Mouse (Mus musculus) hindbrain, postnatal 0 days (tissue): Measurements from ENCODE around the gene Elmod3. TPM values are rescaled to one million over a fixed set of nuclear protein-coding genes. Genes with fewer than 3 reads are reported as not detected.

Experiments
- ATAC-seq: fragments of 200-750 bp; cut with Nextera tagmentation; 2 replicates; pipeline ENCODE4 v1.8.0; 2017; ENCODE audit warnings: mild to moderate bottlenecking, moderate TSS enrichment, moderate library complexity
- DNase-seq: peaks from one replicate; pipeline ENCODE4 v3.0.0-alpha.2; 2015; ENCODE audit warnings: low spot score
- H3K27ac ChIP-seq: fragments of 300-500 bp; sonication (generic); 2 replicates; pipeline ENCODE4 v1.5.1; 2014; ENCODE audit warnings: mild to moderate bottlenecking
- H3K27me3 ChIP-seq: fragments of 300-500 bp; sonication (generic); 2 replicates; pipeline ENCODE4 v1.6.1; 2014; ENCODE audit warnings: low read length, mixed read lengths; ENCODE audit not compliant: insufficient read depth
- H3K36me3 ChIP-seq: fragments of 300-500 bp; sonication (generic); 2 replicates; pipeline ENCODE4 v1.6.1; 2014; ENCODE audit warnings: low read length, mixed read lengths; ENCODE audit not compliant: insufficient read depth
- H3K4me1 ChIP-seq: fragments of 300-500 bp; sonication (generic); 2 replicates; pipeline ENCODE4 v1.6.1; 2014; ENCODE audit warnings: antibody characterized with exemption, low read length, mixed read lengths; ENCODE audit not compliant: insufficient read depth
- H3K4me2 ChIP-seq: fragments of 300-500 bp; sonication (generic); 2 replicates; pipeline ENCODE4 v1.6.1; 2014; ENCODE audit warnings: low read depth, mild to moderate bottlenecking, low read length, moderate library complexity, mixed read lengths
- H3K4me3 ChIP-seq: fragments of 300-500 bp; sonication (generic); 2 replicates; pipeline ENCODE4 v1.5.1; 2014; ENCODE audit warnings: low read length
- H3K9ac ChIP-seq: fragments of 300-500 bp; sonication (generic); replicated peaks from 2 replicates; pipeline ENCODE4 v1.6.1; 2014; ENCODE audit warnings: mild to moderate bottlenecking, low read length, moderate library complexity, mixed read lengths
- H3K9me3 ChIP-seq: fragments of 300-500 bp; sonication (generic); 2 replicates; pipeline ENCODE4 v1.6.1; 2016; ENCODE audit warnings: low read length, mixed read lengths
- CTCF ChIP-seq: IDR thresholded peaks from 2 replicates; pipeline ENCODE4 v1.5.1; 2016; ENCODE audit warnings: antibody characterized with exemption, control low read depth, low read depth
- WGBS: fragments of 180-500 bp; shearing (Covaris S2); extraction: QIAGEN DNeasy Blood & Tissue Kit; methylation state at CpG from one replicate; pipeline ENCODE4 v1.1.7; 2014; 5-methylcytosine and 5-hydroxymethylcytosine counted together
- polyA plus RNA-seq: library from polyadenylated mRNA; unstranded; fragments of >200 nt; fragmentation: Nextera tagmentation; extraction: Ambion mirVana; gene quantifications from 2 replicates; pipeline ENCODE4 v1.2.1, GENCODE M21; 2015
- total RNA-seq: library from RNA; depleted of rRNA; stranded (reverse); fragments of >200 nt; gene quantifications from 2 replicates; pipeline ENCODE4 v1.2.3, GENCODE M21; 2014

Gene Elmod3
- total and polyA plus RNA-seq, 2 experiments from 2014 or later = 16.2 to 23.8 TPM

DNA sequence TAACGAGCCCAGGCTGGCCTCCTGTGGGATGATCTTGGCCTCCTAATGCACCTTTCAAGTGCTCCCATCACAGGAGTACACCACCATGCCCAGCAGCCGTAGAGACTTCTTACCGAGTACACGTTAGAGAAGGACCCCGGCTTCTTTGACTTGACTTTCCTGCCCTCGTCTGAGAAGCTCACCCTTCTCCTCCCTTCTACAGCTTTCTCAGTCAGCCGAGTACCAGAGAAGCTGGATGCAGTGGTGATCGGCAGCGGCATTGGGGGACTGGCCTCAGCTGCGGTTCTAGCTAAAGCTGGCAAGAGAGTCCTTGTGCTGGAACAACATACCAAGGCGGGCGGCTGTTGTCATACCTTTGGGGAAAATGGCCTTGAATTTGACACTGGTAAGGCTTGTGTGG is 2.6 kb upstream of the Elmod3 start:
- no peak overlapping the region for H3K27ac ChIP-seq
- 87% methylated on average over 12 of the region's 12 CpGs for WGBS
- TF ChIP-seq CTCF = no peak

DNA sequence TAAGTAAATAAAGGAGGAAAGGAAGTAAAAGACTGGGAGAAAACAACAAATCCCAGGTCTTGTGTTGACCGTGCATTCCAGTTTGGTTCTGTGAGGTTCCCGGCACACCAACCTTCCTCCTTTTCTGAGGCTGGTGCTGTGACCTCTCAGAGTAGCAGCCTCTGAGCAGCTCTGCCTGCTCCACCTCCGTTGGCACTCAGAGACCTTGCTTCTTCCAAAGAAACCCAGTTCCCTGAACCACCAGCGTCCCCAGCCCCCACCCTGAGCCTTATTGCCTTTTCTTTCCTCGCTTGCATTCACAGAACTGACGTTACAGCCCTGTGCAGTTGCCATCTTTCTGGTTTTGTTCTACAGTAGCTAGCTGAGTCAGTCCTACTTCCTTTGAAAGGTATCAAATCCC is 2.0 kb upstream of the Elmod3 start:
- no peak for TF ChIP-seq CTCF
- H3K4me1 ChIP-seq = 0 out of 2 replicates have a peak, but pooled peaks cover 15% of the 10 kb centered on the region
- H3K9ac ChIP-seq = no peak overlapping the region
- no peaks in the 10 kb centered on the region for H3K27me3 ChIP-seq
- H3K27ac ChIP-seq = no peak overlapping the region
- no peaks in the 10 kb centered on the region for H3K9me3 ChIP-seq
- H3K36me3 ChIP-seq = no peaks in the 10 kb centered on the region
- DNase-seq = no peak
- no peak for ATAC-seq
- 74% methylated on average over 6 of the region's 6 CpGs for WGBS
- H3K4me3 ChIP-seq = no peak overlapping the region
- no peak overlapping the region for H3K4me2 ChIP-seq

More for the DNA sequence above, 2.6 kb upstream of the Elmod3 start:
- no peak for DNase-seq
- Histone ChIP-seq H3K9me3 (no peaks in the 10 kb centered on the region), H3K27me3 (no peaks in the 10 kb centered on the region), H3K36me3 (peaks cover 3% of the 10 kb centered on the region; the same call in 1 of the 2 replicates), H3K9ac (no peak overlapping the region), H3K4me2 (no peak overlapping the region), H3K4me3 (no peak overlapping the region), H3K4me1 (0 out of 2 replicates have a peak, but pooled peaks cover 15% of the 10 kb centered on the region)
- ATAC-seq = no peak

DNA sequence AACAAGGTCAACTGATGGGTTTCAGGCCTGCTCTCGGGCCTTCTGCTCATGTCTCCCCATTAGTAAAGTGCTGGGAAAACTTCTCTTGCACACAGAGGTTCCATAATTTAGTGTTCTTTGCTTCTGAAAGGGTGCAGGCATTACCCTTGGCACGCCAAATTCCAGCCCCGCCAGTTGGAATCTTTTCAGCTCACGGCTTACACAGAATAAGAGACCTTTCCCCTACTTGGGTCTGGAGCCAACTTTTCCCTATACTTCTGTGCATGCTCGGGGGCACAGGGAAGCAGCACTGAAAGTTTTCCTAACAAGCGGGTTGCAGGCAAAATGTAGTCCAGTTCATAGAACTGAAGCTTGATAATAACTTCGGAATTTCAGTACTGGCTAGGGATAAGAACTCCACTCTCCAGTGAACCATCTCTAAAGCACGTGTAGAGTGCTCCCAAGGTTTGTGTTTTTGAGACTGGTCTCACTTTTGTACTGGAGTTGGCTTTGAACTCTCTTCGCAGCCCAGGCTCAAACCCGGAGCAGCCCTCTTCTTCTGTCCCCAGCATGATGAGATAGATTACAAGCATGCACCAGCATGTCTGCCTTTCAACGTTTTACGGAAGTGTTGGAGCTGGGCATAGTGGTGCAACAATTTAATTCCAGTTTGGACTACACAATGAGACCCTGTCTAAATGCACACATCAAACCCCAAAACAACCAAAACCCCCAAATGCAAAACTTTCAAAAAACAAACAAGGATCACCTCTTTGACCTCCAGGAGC is 761 bp upstream of the Elmod3 start:
- no peak for TF ChIP-seq CTCF
- 0 out of 2 replicates have a peak, but pooled peaks cover 15% of the 10 kb centered on the region for H3K4me1 ChIP-seq
- peak overlapping the region; percentile 52 for H3K4me3 ChIP-seq
- ATAC-seq (peak; percentile 27; the same call in 1 of the 2 replicates), DNase-seq (peak; percentile 77)
- no peaks in the 10 kb centered on the region for H3K27me3 ChIP-seq
- 40% methylated on average over 12 of the region's 12 CpGs for WGBS
- H3K9me3 ChIP-seq = no peaks in the 10 kb centered on the region
- peak overlapping the region; percentile 44 for H3K9ac ChIP-seq
- peak overlapping the region; percentile 80 for H3K27ac ChIP-seq
- no peaks in the 10 kb centered on the region for H3K36me3 ChIP-seq
- peak overlapping the region; percentile 71 for H3K4me2 ChIP-seq

DNA sequence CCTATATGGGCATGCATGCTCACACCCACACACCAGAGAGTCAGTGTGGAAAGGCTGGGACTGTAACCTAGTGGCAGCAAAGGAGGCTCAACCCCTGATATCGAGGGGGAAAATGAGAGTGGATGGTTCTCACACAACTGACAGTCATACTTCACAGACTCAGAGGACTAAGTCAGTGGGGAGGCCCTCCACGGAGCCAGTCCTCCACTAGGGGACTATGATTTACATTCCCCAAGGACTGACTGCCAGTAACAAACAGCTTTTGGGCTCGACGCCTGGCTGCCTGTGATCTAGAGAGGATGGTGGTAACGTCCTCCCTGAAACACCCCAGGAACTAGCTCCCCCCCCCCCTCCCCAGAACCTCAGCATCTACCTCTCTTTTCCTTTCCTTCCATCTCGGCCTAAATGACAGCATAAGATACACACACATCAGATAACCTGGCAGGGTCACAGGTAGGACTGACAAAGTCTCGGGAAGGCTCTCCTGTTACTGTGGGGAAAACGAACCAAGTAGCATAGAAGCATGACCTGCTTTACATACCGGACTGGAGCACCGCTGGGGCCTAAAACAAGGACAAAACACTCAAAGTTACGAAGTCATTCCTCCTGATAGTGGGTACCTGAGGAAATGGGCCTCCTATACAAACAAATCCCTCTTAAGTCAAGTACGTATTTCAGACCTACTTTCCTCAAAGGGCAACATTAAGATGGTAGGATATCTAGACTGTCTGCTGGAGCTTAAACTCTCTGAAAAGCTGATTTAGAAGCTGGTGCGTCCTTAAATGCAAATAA is 934 bp downstream of the Elmod3 start:
- peak; percentile 19; the same call in 1 of the 2 replicates for TF ChIP-seq CTCF
- DNase-seq = no peak
- peak overlapping the region; percentile 71 for H3K4me2 ChIP-seq
- H3K9me3 ChIP-seq = no peaks in the 10 kb centered on the region
- peak overlapping the region; percentile 21; the same call in 1 of the 2 replicates for H3K27ac ChIP-seq
- no peaks in the 10 kb centered on the region for H3K36me3 ChIP-seq
- peak overlapping the region; percentile 52 for H3K4me3 ChIP-seq
- H3K9ac ChIP-seq = peak overlapping the region; percentile 44
- WGBS = 38% methylated on average over 13 of the region's 13 CpGs
- no peaks in the 10 kb centered on the region for H3K27me3 ChIP-seq
- no peak for ATAC-seq
- H3K4me1 ChIP-seq = 0 out of 2 replicates have a peak, but pooled peaks cover 15% of the 10 kb centered on the region

DNA sequence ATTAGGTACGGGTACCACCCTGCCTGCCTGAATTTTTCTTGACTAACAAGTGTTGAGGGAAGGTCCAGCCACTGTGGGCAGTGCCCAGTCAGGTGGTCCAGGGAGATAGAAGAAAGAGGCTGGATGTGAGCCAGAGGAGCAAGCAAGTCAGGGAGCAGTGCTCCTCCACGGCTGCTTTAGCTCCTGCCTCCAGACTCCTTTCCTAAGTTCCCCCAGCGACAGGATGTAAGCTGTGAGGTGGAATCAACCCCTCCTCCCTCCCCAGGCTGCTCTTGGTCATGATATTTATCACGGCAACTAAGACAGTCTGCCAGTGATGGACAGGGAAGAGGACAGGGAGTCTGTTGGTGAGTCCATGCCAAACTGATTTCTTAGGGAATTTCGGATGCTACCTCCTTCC is 4.3 kb downstream of the Elmod3 start:
- 0 out of 2 replicates have a peak, but pooled peaks cover 14% of the 10 kb centered on the region for H3K4me1 ChIP-seq
- no peak overlapping the region for H3K4me3 ChIP-seq
- H3K27ac ChIP-seq = no peak overlapping the region
- WGBS = 66% methylated on average over 5 of the region's 5 CpGs
- DNase-seq (no peak), ATAC-seq (no peak)
- no peaks in the 10 kb centered on the region for H3K27me3 ChIP-seq
- no peak overlapping the region for H3K4me2 ChIP-seq
- H3K9ac ChIP-seq = no peak overlapping the region
- H3K9me3 ChIP-seq = no peaks in the 10 kb centered on the region
- no peak for TF ChIP-seq CTCF
- H3K36me3 ChIP-seq = no peaks in the 10 kb centered on the region

DNA sequence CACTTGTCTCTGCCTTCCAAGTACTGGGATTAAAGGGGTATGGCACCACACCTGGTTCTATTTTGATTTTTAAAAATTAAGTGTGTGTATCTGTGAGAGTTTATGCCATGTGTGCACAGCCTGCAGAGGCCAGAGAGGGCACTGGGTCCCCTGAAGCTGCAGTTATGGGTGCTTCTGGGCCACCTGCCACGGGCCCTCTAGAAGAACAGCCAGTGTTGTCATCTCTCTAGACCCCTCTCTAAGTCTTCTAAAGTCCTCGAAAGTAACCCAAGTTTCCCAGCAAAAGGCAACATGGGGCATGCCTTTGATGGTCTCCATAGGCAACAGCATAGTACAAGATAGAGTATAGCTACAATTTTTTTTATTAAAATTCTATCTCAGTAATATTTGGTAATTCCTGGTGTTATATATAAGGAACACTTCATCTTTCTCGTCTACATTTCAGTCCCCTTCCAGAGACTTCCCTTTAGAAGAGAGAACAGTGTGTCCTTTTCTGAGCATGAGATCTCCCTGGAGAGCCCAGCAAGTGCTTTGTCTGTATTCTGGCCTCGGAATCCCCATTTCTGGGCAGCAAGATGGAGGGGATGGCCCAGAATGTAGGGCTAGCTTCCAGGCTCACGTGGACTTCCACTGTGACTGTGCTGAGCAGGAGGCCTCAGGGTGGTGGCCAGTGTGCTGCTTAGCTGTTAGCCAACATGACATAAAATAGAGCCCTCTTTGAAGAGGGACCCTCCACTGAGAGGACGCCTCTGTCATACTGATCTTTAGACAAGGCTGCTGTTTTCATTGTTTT is 5.0 kb downstream of the Elmod3 start:
- Histone ChIP-seq H3K27me3 (no peaks in the 10 kb centered on the region), H3K36me3 (no peaks in the 10 kb centered on the region), H3K27ac (no peak overlapping the region; the same call in 1 of the 2 replicates), H3K4me3 (no peak overlapping the region), H3K4me1 (0 out of 2 replicates have a peak, but pooled peaks cover 9% of the 10 kb centered on the region), H3K4me2 (no peak overlapping the region), H3K9ac (no peak overlapping the region), H3K9me3 (no peaks in the 10 kb centered on the region)
- no peak for TF ChIP-seq CTCF
- ATAC-seq (no peak), DNase-seq (no peak)
- WGBS = 72% methylated on average over 6 of the region's 6 CpGs
